Mouse (Mus musculus): ENCODE measurements at regions not wholly inside any gene's neighbourhood (a gene's known extent, or its start where the extent isn't known, plus 50 kb on each side); places are given as distances from the start of the nearest gene placed in this dataset.

DNA sequence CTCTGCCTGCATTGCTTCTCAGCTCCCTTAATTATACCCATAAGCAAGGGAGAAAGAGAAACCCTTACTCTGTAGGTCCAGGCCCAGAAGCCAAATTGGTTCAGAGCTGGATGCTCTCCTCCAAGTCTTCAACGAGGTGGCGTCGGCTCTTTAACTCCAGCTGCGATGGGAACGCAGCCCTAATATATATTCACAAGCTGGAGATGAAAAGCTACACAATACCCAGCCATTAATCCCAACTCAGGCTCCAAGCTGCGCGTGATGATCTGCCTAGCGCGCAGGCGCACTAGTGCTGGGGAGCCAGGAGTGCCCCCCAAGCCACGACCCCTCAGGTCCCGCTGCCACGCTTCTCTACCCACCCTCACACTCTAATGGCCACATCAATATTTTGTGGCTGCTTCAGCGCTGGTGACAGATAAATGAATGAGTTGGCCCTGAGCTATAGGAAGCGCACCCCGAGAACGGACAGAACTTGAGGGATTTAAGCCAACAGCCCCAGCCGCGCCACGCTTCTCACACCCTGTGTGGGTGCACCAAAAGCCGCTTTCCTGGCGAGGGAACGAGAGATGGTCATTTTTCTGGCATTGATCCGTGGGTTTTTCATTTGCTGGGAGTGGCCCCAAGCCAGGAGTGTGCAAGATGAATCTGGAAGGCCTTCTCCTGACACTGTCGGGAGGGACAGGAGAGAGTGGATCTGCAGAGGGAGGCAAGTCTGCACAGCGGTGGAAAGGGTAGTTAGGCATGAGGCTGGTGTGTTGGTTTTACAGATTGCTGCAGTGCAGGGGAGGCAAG is 210.9 kb upstream of the Sdk2 start:
- Histone ChIP-seq H3K4me1 (ENCODE audit: control insufficient read depth, insufficient read depth, low read length) (no peaks in the 10 kb centered on the region), H3K4me3 (replicated peaks; ENCODE audit: extremely low read depth, low read depth, low read length) (no peak overlapping the region)
- DNase-seq, result no peak
- WGBS, result 71% methylated on average over 26 of the region's 26 CpGs
- no peak for TF ChIP-seq CTCF (IDR thresholded peaks at IDR 0.05; ENCODE audit: insufficient read depth, low read length)
- no peak for TF ChIP-seq POLR2A (IDR thresholded peaks at IDR 0.05; ENCODE audit: borderline replicate concordance, extremely low read depth, low read depth, low read length)

DNA sequence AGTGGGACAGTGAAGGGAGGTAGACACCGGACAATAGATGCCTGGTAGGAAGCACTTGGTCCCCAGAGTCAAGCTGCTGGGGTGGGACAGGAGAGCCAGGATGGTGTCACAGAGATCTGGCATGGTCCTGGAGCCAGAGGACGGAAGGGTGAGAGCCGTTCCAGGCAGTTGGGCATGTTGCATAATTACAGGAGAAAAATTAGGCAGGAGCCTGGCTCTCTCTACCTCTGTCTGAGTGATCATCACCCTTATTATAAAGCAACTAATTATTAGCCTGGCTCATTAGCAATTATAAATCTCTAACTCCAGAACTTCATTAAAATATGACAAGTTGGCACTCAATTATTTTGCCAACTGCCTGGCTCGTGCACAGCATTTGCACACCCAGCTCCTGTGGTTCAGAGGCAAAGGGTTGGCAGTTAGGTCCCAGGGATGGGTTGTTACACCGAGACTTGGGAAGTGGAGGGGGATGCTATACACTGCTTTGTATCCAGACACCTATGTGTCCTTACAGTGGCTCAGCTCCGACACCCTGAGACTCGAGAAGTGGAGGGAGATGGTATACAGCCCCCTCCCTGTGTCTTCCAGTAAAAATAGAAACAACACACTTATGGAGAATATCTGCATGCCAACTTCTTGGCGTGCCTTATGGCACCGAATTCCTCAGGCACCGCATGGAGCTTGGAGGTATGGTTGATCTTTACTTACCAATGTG is 203.7 kb upstream of the Sdk2 start:
- no peaks in the 10 kb centered on the region for H3K4me1 ChIP-seq (ENCODE audit: control insufficient read depth, insufficient read depth, low read length)
- no peak overlapping the region for H3K4me3 ChIP-seq (replicated peaks; ENCODE audit: extremely low read depth, low read depth, low read length)
- DNase-seq, result no peak
- no peak for TF ChIP-seq CTCF (IDR thresholded peaks at IDR 0.05; ENCODE audit: insufficient read depth, low read length)
- no peak for TF ChIP-seq POLR2A (IDR thresholded peaks at IDR 0.05; ENCODE audit: borderline replicate concordance, extremely low read depth, low read depth, low read length)
- 84% methylated on average over 10 of the region's 10 CpGs for WGBS

DNA sequence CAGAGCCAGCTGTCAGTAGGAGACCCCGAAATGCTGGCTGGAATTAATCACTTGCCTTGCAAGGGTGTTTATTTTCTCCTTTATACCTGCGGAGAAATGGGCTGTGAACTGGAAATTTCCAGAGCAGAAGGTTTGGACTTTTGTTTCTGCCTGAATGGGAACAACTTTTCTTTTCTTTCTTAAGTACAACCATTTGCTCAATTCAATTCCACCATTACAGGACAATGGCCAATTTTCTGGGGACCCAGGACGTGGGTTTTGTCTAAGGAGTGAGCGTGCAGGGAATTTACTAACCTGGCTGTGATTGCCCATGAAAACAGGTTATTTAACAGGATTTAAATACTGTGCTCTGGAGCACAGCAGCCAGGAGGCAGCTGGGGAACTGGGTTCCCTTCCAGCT is 195.1 kb upstream of the Sdk2 start:
- Histone ChIP-seq H3K4me1 (ENCODE audit: control insufficient read depth, insufficient read depth, low read length) (no peaks in the 10 kb centered on the region), H3K4me3 (replicated peaks; ENCODE audit: extremely low read depth, low read depth, low read length) (no peak overlapping the region)
- 64% methylated on average over 4 of the region's 4 CpGs for WGBS

DNA sequence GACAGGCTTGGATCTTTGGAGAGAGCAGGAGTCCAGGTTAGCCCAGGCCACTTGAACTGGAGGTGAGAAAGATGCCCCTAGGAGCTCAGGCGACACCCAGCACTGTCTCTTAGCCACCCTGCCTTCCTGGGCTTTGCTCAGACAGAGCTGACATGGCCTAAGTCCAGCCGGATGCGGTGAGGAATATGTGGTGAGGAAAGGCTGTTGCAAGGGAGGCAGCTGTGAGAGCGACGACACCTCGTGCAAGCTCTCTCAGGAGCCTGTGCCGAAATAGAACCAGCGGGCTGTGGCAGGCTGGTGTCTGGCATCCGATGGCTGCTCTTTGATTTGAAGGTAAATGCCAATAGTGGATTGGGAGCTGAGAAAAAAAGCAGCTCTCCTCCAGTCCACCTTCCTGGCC is 191.4 kb upstream of the Sdk2 start:
- WGBS, result 87% methylated on average over 9 of the region's 9 CpGs
- no peak for DNase-seq
- Histone ChIP-seq H3K4me3 (replicated peaks; ENCODE audit: extremely low read depth, low read depth, low read length) (no peak overlapping the region), H3K4me1 (ENCODE audit: control insufficient read depth, insufficient read depth, low read length) (no peaks in the 10 kb centered on the region)
- TF ChIP-seq CTCF (IDR thresholded peaks at IDR 0.05; ENCODE audit: insufficient read depth, low read length) (no peak), POLR2A (IDR thresholded peaks at IDR 0.05; ENCODE audit: borderline replicate concordance, extremely low read depth, low read depth, low read length) (no peak)

More for the DNA sequence above, 195.1 kb upstream of the Sdk2 start:
- TF ChIP-seq CTCF (IDR thresholded peaks at IDR 0.05; ENCODE audit: insufficient read depth, low read length) (no peak), POLR2A (IDR thresholded peaks at IDR 0.05; ENCODE audit: borderline replicate concordance, extremely low read depth, low read depth, low read length) (no peak)
- DNase-seq, result no peak

DNA sequence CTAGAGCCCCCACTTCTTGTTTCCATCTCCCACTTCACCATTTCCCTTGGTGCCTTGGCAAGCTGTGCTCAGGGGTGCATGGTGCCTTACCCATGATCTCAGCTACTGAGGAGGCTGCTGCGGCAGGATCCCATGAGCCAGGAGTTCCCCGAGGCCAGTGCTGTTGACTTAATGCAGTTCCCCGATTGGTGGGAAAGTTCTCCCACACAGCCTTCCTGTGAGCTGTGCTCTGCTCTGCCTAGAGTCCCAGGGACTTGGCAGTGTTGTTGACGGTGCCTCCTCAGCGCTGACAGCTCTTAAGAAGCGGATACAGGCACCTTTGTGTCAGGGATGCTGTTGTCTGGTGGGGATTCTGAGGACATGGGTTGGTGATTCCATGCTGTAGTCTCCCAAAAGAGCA is 190.9 kb upstream of the Sdk2 start:
- DNase-seq, result no peak
- H3K4me1 ChIP-seq (ENCODE audit: control insufficient read depth, insufficient read depth, low read length), result no peaks in the 10 kb centered on the region
- 39% methylated on average over 6 of the region's 6 CpGs for WGBS
- H3K4me3 ChIP-seq (replicated peaks; ENCODE audit: extremely low read depth, low read depth, low read length), result no peak overlapping the region
- no peak for TF ChIP-seq POLR2A (IDR thresholded peaks at IDR 0.05; ENCODE audit: borderline replicate concordance, extremely low read depth, low read depth, low read length)
- TF ChIP-seq CTCF (IDR thresholded peaks at IDR 0.05; ENCODE audit: insufficient read depth, low read length), result no peak

DNA sequence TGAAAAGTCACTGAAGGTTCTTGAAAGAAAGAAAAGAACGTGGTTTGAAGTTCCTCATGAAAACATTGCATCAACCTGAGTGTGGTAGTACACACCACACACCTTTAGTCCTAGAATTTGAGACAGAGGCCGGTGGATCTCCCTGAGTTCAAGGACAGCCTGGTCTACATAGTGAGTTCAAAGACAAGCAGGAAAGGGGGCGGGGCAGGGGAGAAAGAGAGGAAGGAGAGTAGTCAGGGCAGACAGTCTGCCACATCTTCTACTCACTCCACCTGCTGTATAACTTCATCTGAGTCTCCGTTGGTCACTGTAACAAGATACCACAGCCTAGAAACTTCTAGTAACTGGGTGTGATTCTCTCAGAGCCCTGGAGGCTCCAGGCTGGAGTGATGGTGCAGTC is 190.2 kb upstream of the Sdk2 start:
- 70% methylated on average over 4 of the region's 4 CpGs for WGBS
- DNase-seq, result no peak
- H3K4me3 ChIP-seq (replicated peaks; ENCODE audit: extremely low read depth, low read depth, low read length), result no peak overlapping the region
- H3K4me1 ChIP-seq (ENCODE audit: control insufficient read depth, insufficient read depth, low read length), result no peaks in the 10 kb centered on the region
- TF ChIP-seq POLR2A (IDR thresholded peaks at IDR 0.05; ENCODE audit: borderline replicate concordance, extremely low read depth, low read depth, low read length), result no peak

DNA sequence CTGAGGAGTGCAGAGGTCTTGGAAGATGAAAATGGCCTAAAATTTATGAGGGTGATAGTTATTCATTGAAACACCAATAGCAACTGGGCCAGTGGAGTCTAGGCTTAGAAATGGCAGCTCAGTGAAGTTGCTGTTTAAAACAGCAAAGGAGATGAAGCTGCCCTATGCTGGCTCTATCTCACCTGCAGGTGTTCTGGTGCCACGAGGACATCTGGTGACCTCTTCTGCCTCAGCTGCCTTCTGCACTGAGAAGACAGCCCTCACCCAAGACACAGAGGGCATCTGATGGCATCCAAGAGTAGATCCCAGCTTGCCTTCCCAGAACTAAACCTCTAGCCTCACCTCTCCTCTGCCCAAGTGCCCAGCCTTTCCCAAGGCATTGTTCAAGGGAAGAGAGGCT is 187.5 kb upstream of the Sdk2 start:
- H3K4me3 ChIP-seq (replicated peaks; ENCODE audit: extremely low read depth, low read depth, low read length), result no peak overlapping the region
- no peaks in the 10 kb centered on the region for H3K4me1 ChIP-seq (ENCODE audit: control insufficient read depth, insufficient read depth, low read length)
- 60% methylated on average over 1 of the region's 1 CpGs for WGBS
- DNase-seq, result no peak
- no peak for TF ChIP-seq POLR2A (IDR thresholded peaks at IDR 0.05; ENCODE audit: borderline replicate concordance, extremely low read depth, low read depth, low read length)
- TF ChIP-seq CTCF (IDR thresholded peaks at IDR 0.05; ENCODE audit: insufficient read depth, low read length), result no peak

DNA sequence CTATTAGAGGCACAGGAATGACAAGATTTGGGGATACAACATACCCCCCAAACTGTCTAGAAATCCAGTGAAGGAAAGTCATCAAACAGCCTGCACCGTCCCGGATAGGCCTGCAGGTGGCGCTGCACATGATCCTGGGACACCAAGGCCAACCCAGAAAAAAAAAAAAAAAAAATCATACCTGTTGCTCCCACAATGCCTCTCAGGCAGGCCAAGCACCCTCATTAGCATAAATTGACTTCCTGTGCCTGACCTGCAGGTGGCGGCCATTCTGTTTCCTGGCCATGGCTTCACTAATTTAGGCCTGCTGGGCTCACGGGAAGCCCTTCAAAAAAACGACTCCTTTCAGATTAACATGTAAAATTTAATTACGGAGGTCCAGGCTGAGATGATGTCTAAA is 184.8 kb upstream of the Sdk2 start:
- TF ChIP-seq POLR2A (IDR thresholded peaks at IDR 0.05; ENCODE audit: borderline replicate concordance, extremely low read depth, low read depth, low read length), result no peak
- TF ChIP-seq CTCF (IDR thresholded peaks at IDR 0.05; ENCODE audit: insufficient read depth, low read length), result peak; percentile 39; the same call in 1 of the 2 replicates
- H3K4me1 ChIP-seq (ENCODE audit: control insufficient read depth, insufficient read depth, low read length), result no peaks in the 10 kb centered on the region
- 76% methylated on average over 7 of the region's 7 CpGs for WGBS
- no peak for DNase-seq
- no peak overlapping the region for H3K4me3 ChIP-seq (replicated peaks; ENCODE audit: extremely low read depth, low read depth, low read length)

DNA sequence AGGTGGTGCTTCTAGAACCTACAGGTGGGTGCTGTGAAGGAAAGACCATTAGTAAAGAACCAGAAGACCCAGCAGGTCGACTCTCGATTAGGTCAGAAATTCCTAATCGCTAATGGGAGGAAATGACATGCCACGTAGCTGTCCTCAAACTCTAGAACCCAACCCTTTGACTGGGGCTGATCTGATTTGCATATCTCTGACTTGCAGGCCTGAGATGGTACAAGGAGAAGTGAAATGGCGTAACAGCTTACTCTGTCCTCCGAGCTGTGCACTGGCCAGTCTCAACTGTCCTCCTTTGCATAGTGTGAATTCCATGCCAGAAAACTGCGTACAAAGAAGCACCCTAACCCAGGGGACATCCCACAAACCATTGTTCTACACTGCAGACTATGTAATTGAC is 182.4 kb upstream of the Sdk2 start:
- Histone ChIP-seq H3K4me1 (ENCODE audit: control insufficient read depth, insufficient read depth, low read length) (no peaks in the 10 kb centered on the region), H3K4me3 (replicated peaks; ENCODE audit: extremely low read depth, low read depth, low read length) (no peak overlapping the region)
- WGBS, result 74% methylated on average over 7 of the region's 7 CpGs
- DNase-seq, result no peak
- TF ChIP-seq POLR2A (IDR thresholded peaks at IDR 0.05; ENCODE audit: borderline replicate concordance, extremely low read depth, low read depth, low read length), result no peak
- no peak for TF ChIP-seq CTCF (IDR thresholded peaks at IDR 0.05; ENCODE audit: insufficient read depth, low read length)

Data from lung, adult 2 months (tissue).